Mouse (Mus musculus): ENCODE results near the gene Map7. TPM values are rescaled to one million over a fixed set of nuclear protein-coding genes. Genes with fewer than 3 reads are reported as not detected.

The Map7 gene
- polyA plus RNA-seq, 1 experiment = 0.01 TPM

GRCm38 (mm10) chr10:20209609-20210341 lies 61.5 kb downstream of the Map7 start:
- TF ChIP-seq USF1 (IDR thresholded peaks at IDR 0.05; ENCODE audit: low read depth) = no peak
- no peak for TF ChIP-seq E2F4 (IDR thresholded peaks at IDR 0.05; ENCODE audit: insufficient read depth)
- no peak for TF ChIP-seq MAX (IDR thresholded peaks at IDR 0.05; ENCODE audit: low read depth)
- no peak for TF ChIP-seq TCF3 (IDR thresholded peaks at IDR 0.05; ENCODE audit: insufficient read length, low read depth)
- no peaks in the 10 kb centered on the region for H3K27me3 ChIP-seq (ENCODE audit: control insufficient read depth, insufficient read depth, insufficient read length)
- H3K36me3 ChIP-seq (ENCODE audit: control insufficient read depth, insufficient read depth) = no peaks in the 10 kb centered on the region
- H3K4me3 ChIP-seq = no peak overlapping the region
- no peak overlapping the region for H3ac ChIP-seq (ENCODE audit: control insufficient read depth, insufficient read length)
- H3K79me2 ChIP-seq (ENCODE audit: control insufficient read depth, insufficient read depth) = no peaks in the 10 kb centered on the region
- H3K4me2 ChIP-seq (ENCODE audit: low read depth) = no peak overlapping the region

GRCm38 (mm10) chr10:20214418-20214817 lies 66.1 kb downstream of the Map7 start:
- no peak overlapping the region for H3K4me2 ChIP-seq (ENCODE audit: low read depth)
- H3K27me3 ChIP-seq (ENCODE audit: control insufficient read depth, insufficient read depth, insufficient read length) = no peaks in the 10 kb centered on the region
- no peaks in the 10 kb centered on the region for H3K79me2 ChIP-seq (ENCODE audit: control insufficient read depth, insufficient read depth)
- no peak overlapping the region for H3ac ChIP-seq (ENCODE audit: control insufficient read depth, insufficient read length)
- H3K36me3 ChIP-seq (ENCODE audit: control insufficient read depth, insufficient read depth) = no peaks in the 10 kb centered on the region
- no peak overlapping the region for H3K4me3 ChIP-seq
- TF ChIP-seq TCF3 (IDR thresholded peaks at IDR 0.05; ENCODE audit: insufficient read length, low read depth) = no peak
- no peak for TF ChIP-seq POLR2AphosphoS2 (IDR thresholded peaks at IDR 0.05; ENCODE audit: insufficient read length, low read depth)
- TF ChIP-seq E2F4 (IDR thresholded peaks at IDR 0.05; ENCODE audit: insufficient read depth) = no peak
- no peak for TF ChIP-seq CEBPB (IDR thresholded peaks at IDR 0.05; ENCODE audit: insufficient read depth, poor library complexity, severe bottlenecking)
- TF ChIP-seq MYOG (IDR thresholded peaks at IDR 0.05; ENCODE audit: control insufficient read depth in 1 of 3, insufficient read depth in 1 of 3, insufficient read length in 2 of 3, low read depth in 2 of 3) = no peak
- no peak for TF ChIP-seq MYOD1 (IDR thresholded peaks at IDR 0.05; ENCODE audit: control insufficient read depth in 1 of 3, insufficient read length in 2 of 3, low read depth in 2 of 3)
- TF ChIP-seq USF1 (IDR thresholded peaks at IDR 0.05; ENCODE audit: low read depth) = no peak
- TF ChIP-seq REST (IDR thresholded peaks at IDR 0.05; ENCODE audit: insufficient read depth, insufficient read length) = no peak
- no peak for TF ChIP-seq SRF (IDR thresholded peaks at IDR 0.05; ENCODE audit: control insufficient read depth, insufficient read length, low read depth)
- TF ChIP-seq TCF12 (IDR thresholded peaks at IDR 0.05; ENCODE audit: insufficient read depth, poor library complexity, severe bottlenecking) = no peak
- TF ChIP-seq POLR2A (IDR thresholded peaks at IDR 0.05; ENCODE audit: insufficient read length, low read depth) = no peak
- TF ChIP-seq MAX (IDR thresholded peaks at IDR 0.05; ENCODE audit: low read depth) = no peak

- H3K79me2 ChIP-seq (ENCODE audit: control insufficient read depth, insufficient read depth) = no peaks in the 10 kb centered on the region
- H3ac ChIP-seq (ENCODE audit: control insufficient read depth, insufficient read length) = no peak overlapping the region
- TF ChIP-seq E2F4 (IDR thresholded peaks at IDR 0.05; ENCODE audit: insufficient read depth) (no peak), MYOG (IDR thresholded peaks at IDR 0.05; ENCODE audit: control insufficient read depth in 1 of 3, insufficient read depth in 1 of 3, insufficient read length in 2 of 3, low read depth in 2 of 3) (no peak), TCF3 (IDR thresholded peaks at IDR 0.05; ENCODE audit: insufficient read length, low read depth) (no peak), POLR2A (IDR thresholded peaks at IDR 0.05; ENCODE audit: insufficient read length, low read depth) (no peak), MYOD1 (IDR thresholded peaks at IDR 0.05; ENCODE audit: control insufficient read depth in 1 of 3, insufficient read length in 2 of 3, low read depth in 2 of 3) (no peak), CEBPB (IDR thresholded peaks at IDR 0.05; ENCODE audit: insufficient read depth, poor library complexity, severe bottlenecking) (no peak), MAX (IDR thresholded peaks at IDR 0.05; ENCODE audit: low read depth) (no peak), POLR2AphosphoS2 (IDR thresholded peaks at IDR 0.05; ENCODE audit: insufficient read length, low read depth) (no peak)
- no peak overlapping the region for H3K4me3 ChIP-seq
- H3K4me2 ChIP-seq (ENCODE audit: low read depth) = no peak overlapping the region
- H3K27me3 ChIP-seq (ENCODE audit: control insufficient read depth, insufficient read depth, insufficient read length) = no peaks in the 10 kb centered on the region
- H3K36me3 ChIP-seq (ENCODE audit: control insufficient read depth, insufficient read depth) = no peaks in the 10 kb centered on the region
These were observed 68.7 kb downstream of the Map7 start for GRCm38 (mm10) chr10:20216982-20217381.

- H3K4me3 ChIP-seq = no peak overlapping the region
These were observed 70.6 kb downstream of the Map7 start for GRCm38 (mm10) chr10:20218866-20219265.

More at GRCm38 (mm10) chr10:20218866-20219265, 70.6 kb downstream of the Map7 start:
- no peak for TF ChIP-seq TCF12 (IDR thresholded peaks at IDR 0.05; ENCODE audit: insufficient read depth, poor library complexity, severe bottlenecking)
- TF ChIP-seq MYOD1 (IDR thresholded peaks at IDR 0.05; ENCODE audit: control insufficient read depth in 1 of 3, insufficient read length in 2 of 3, low read depth in 2 of 3) = no peak
- no peak for TF ChIP-seq SRF (IDR thresholded peaks at IDR 0.05; ENCODE audit: control insufficient read depth, insufficient read length, low read depth)
- TF ChIP-seq USF1 (IDR thresholded peaks at IDR 0.05; ENCODE audit: low read depth) = no peak
- TF ChIP-seq MAX (IDR thresholded peaks at IDR 0.05; ENCODE audit: low read depth) = no peak
- no peak for TF ChIP-seq REST (IDR thresholded peaks at IDR 0.05; ENCODE audit: insufficient read depth, insufficient read length)
- no peak for TF ChIP-seq CEBPB (IDR thresholded peaks at IDR 0.05; ENCODE audit: insufficient read depth, poor library complexity, severe bottlenecking)
- no peak for TF ChIP-seq POLR2AphosphoS2 (IDR thresholded peaks at IDR 0.05; ENCODE audit: insufficient read length, low read depth)
- no peak for TF ChIP-seq MYOG (IDR thresholded peaks at IDR 0.05; ENCODE audit: control insufficient read depth in 1 of 3, insufficient read depth in 1 of 3, insufficient read length in 2 of 3, low read depth in 2 of 3)
- TF ChIP-seq E2F4 (IDR thresholded peaks at IDR 0.05; ENCODE audit: insufficient read depth) = no peak
- TF ChIP-seq TCF3 (IDR thresholded peaks at IDR 0.05; ENCODE audit: insufficient read length, low read depth) = no peak
- TF ChIP-seq POLR2A (IDR thresholded peaks at IDR 0.05; ENCODE audit: insufficient read length, low read depth) = no peak
- Histone ChIP-seq H3K4me2 (ENCODE audit: low read depth) (no peak overlapping the region), H3K27me3 (ENCODE audit: control insufficient read depth, insufficient read depth, insufficient read length) (no peaks in the 10 kb centered on the region), H3K79me2 (ENCODE audit: control insufficient read depth, insufficient read depth) (no peaks in the 10 kb centered on the region), H3ac (ENCODE audit: control insufficient read depth, insufficient read length) (no peak overlapping the region), H3K36me3 (ENCODE audit: control insufficient read depth, insufficient read depth) (no peaks in the 10 kb centered on the region)
